Mouse (Mus musculus) lung, postnatal 25 days (tissue): ENCODE measurements around the gene 4930556J24Rik.
"Not testable (repeated sequence)": the region's sequence is repeated elsewhere in the genome, so short reads cannot be mapped to it uniquely, and the experiment has no call there.

Experiments
- DNase-seq: peaks from one replicate; pipeline ENCODE4 v3.0.0; 2022; ENCODE audit warnings: low spot score

4930556J24Rik gene

DNA sequence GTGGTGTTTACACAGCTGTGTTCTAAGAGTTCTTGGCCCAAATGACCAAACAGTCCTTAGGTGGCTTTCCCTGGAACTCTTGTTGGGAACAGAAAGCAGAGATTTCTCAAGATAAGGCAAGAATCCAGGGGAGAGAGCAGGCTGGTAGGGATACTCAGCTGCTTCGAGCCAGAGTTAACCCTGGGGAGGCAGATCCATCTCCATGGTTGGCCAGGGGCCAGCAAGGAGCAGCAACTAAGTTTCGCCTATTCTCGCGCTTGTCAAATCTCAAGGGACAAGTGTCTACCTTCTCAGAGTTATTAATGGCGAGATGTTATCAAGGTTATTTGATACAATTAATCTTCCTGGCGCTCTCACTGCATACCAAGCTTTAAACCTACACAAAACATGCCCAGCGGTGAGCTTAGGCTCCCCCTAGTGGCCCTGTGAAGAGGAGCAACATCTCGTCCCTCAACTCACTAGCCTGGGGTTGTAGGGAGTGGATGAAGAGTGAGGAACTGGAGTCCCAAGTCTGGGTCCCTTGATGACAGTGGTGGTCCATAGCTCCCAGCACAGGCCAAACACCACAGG lies 55.2 kb downstream of the 4930556J24Rik start:
- DNase-seq, result peak; percentile 48

DNA sequence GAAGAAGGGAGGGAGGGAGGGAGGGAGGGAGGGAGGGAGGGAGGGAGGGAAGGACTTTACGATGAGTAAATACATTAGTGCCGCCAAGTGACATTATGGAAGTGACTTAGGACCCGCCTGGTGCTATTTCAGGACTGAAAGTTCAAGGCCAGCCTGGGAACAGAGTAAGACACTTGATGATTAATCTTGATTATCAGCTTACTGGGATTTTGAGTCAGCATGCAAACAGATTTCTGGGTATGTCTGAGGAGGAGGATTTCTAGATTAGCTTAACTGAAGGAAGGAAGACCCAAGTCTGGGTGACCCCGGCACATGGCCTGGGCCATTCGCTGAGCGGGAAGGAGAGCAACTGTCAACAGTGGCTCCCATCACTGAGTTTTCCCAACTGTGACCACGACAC lies 56.1 kb downstream of the 4930556J24Rik start:
- no peak for DNase-seq

DNA sequence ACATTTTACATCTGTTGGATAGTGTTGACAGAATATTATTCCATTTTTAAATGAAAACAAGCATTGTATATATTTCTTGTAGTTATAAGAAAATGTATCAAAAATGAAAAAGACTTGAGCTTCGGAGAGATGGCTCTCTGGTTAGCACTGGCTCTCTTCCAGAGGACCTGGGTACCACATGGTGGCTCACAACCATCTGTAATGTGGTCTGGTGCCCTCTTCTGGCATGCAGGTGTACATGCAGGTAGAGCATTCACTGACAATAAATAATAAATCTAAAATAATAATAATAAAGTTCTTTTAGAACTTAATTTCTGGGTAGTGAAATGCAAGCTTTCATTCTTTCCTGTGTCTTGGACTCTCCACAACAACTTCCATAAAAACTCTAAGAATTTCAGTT lies 57.8 kb downstream of the 4930556J24Rik start:
- no peak for DNase-seq

DNA sequence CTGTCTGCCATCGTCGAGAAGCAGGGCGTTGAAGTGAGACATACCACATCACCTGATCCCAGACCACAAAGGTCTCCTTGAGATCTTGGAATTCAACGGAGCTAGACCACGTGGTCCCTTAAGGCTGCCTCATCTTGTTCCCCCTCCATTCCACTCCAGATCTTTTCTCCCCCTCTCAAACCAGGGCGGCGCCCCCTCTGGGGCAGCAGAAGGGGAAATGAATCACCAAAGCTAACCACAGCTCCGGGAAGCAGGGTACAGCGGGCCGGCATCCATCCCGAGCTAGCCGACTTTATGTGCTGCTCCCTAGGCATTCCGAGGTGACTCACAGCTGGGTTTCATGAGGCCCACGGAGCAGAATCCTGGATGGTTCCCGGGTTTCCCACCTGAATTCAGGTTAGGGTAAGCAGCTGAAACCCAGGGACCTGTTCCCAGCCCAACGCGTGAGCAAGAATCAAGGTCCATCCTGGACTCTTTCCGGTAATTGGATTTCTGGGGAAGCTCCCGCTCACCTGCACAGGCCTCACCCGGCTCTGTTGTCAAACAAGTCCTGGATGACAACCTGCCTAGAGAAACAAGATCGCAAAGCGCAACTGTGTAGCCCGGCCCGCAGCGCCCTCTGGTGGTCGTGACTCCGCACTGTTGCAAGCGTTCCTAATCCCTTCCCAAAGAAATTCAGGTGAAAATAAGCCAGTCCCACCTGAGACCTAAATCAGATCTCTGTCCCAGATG lies 62.3 kb downstream of the 4930556J24Rik start, which contains the start of gene Slc35e4:
Gene Slc35e4 (minus strand): TSS at position 556 of the 732 bp plus-strand sequence.
- peak; percentile 81 for DNase-seq

DNA sequence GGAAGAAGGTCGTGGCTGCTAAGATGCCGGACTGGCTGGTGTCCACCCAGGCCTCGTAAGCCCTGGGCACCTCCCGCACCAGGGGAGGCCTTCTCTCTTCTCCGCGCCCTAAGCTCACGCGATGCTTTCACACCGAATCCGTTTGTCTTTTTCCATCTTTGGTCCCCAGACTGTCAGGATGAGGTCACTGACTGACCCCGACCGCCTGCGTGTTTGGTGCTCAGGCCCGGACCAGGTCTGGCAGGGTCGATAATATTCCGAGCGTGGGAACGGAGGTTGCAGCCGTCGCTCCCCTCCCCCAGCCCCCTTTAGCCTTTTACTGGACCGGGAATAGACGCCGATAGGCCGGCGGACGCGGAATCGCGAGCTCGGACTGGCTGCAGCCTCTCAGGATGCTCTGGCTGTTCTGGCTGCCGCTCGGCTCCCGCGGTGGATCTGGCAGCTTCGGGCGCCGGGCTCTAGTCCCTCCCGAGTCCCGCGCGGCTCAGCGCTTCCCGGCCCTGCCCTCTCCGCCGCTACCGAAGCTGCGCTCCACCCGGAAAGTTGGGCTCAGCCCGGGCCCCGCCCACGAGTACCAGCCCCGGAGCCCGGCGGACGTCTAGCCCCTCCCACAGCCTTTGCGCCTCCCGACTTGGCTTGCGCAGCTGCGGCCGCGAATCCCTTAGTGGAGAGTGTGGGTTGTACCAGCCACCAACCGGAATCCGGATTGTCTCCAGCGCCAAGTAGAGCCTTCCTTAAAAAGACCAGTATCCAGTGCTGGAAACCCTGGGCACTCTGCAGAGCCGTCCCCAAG lies 63.1 kb downstream of the 4930556J24Rik start:
- peak; percentile 96 for DNase-seq

DNA sequence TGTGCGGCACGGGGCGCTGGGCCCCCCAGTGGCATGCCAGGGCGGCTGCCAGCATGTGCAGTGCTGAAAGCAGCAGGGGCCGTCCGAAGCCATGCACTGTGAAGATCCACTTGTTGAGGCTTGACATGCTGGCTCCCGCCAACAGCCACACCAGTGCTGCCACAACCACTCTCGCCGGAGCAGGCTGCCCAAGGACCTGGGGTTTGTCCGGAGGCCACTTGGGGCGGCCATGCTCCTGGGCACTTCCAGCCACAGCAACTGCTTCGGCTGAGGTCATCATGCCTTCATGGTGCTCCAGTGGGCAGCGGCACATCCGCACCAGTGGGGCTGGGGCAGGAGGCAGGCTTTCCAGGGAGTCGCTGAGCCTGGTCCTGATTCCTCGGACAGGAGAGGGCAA lies 63.7 kb downstream of the 4930556J24Rik start:
- peak; percentile 34 for DNase-seq

DNA sequence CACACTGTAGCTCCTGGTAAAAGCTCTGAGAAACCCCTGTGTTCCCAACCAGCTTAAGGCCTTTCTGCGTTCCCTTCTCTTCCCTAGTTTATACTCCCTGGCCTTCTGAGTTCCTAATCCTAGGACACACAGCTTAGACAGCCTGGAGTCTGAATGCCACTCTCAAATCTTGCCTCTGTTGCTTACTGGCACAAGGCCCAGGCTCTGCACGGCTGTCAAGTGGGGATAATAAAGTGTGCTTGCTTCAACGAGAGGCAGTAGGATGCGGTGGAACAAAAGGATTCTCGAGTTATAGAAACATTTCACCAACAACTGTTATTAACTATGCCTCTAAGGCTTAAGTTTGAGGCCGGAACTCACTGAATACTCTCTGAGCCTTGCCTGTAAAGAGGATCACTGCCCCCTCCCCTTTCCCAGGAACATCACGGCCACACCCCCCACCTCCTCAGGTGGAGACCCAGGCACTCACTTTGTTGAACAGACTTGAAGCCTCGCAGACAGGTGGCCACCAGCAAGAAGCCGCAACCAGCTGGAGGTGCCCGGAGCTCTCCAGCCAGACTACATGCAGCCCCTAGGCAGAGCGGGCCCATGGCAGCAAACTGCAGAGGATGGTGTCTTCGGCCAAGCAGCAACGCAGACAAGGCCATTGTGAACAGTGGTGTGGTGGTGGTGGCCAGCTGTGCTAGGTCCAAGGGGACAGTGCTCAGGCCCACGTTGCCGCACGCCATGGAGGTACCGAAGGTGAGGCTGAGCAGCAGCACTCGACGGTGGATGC lies 64.3 kb downstream of the 4930556J24Rik start:
- peak; percentile 22 for DNase-seq

DNA sequence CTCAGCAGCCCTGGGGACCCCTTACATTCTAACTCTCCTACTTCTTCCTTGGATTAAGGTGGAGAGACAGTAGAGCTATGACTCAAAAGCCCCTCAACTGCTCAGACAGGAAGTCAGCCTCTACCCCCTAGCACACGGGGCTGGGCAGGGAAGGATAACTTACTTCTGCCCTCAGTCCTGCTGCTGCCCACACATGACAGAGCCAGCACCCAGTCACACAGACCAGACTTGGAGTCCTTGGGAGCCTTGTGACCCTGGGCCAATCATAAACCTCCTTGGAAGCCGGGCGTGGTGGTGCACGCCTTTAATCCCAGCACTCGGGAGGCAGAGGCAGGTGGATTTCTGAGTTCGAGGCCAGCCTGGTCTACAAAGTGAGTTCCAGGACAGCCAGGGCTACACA lies 65.1 kb downstream of the 4930556J24Rik start:
- not testable (repeated sequence) for DNase-seq

DNA sequence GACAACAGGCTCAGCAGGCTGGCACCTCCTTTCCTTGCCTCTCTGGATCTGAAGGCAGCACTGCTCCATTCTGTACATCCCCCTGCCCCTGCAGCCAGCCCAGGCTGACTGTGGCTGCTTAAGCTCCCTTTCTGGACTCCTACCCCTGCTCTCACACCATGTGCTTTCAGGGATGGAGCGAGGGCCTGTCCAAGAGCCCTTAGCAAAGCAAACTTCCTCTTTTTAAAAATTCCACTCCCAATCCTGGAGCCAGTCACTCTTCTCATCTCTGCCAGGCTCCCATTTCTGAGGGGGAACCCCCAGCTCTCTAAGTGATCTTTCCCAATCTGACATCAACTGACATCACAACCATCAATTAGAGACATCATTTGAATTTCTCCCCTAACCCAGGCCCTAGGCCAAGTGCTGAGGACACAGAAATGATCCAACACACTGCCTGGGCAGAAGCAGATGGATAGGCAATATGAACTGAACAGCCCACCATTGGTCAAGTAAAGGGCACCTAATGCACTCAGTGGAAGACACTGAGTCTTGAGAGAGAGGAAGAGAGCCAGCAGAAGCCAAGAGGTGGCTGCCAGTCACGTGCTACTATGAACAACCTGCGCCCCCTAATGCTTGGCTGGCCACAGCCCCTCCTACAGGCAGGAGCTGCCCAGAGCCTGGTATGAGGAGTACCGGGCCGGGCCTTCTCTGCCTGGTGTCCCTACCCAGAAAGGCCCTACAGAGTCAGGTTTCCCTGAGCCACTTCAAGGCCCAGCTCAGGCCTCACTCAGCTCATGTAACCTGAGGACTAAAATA lies 65.9 kb downstream of the 4930556J24Rik start:
- peak; percentile 55 for DNase-seq

DNA sequence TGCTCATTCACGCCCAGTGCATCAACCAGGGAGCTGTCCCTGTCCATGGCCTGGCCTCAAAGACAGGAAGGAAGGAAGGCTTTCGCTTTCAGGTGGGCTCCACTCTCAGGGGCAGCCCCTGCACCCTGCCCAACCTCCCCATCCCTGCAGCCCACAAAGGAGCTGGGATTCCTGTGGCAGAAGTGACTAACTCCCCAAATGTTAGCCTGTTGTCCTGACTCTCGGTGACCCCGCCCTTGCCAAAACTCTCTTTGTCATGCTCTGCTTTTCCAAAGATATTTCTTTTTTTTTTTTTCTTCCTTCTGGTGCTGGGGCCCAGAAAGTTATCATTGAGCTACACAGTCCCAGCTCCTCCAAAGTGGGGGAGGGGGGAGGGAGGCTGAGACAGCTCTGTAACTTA lies 67.3 kb downstream of the 4930556J24Rik start:
- DNase-seq, result no peak

DNA sequence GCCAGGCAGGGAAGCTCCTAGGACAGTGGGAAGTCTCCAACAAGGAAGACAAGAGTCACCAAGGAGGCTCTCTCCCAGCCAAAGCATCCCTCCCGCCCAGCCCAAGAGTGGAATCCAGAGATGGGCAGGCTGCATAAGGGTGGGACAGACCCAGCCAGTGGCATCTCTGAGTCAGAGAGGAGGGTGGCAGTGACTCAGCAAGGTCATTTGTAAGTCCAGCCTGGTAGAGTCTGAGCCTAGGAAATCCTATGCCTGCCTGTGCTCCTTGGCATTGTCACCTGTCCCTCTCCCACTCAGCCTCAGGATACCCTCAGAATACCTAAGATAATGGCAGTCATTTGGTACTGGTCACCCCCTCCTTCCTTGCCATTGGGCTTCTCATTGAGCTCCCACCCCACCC lies 71.1 kb downstream of the 4930556J24Rik start:
- no peak for DNase-seq

DNA sequence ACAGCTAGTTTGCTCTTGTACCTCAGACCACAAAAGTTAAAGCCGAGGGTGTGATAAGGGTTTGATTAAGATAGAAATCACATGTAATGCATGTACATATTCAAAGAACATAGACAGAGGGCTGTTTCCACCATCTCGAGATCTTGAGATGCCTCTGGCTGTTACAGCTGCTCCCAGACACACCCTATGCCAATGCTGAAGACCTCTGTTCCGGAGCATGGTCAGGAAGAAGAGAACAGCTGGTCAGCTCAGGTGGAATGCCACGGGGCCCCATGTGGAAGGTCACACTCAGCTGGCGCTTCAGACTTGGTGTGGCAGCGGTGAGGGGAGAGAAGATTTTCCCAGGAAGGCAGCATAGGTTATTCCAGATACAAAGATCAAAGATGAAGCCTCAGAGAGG lies 71.9 kb downstream of the 4930556J24Rik start:
- DNase-seq, result no peak

DNA sequence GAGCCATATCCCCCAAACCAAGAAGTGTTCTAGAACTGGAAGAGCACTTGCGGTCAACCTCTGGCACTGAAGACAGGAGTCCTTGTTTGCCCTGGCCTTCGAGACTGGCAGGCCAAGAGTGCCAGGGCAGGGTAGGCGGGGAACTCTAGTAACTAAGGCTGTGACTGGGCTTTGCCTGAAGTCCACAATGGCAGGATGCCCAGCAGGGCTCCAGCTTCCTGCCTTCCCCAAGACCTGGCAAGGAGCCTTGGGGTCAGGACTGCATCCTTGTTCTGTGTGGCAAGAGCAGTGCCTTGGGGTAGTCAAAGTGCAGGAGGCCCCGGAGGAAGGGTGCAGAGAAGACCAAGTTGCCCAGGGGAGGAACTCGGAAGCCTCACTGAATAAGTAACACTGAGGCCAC lies 73.5 kb downstream of the 4930556J24Rik start:
- peak; percentile 93 for DNase-seq

DNA sequence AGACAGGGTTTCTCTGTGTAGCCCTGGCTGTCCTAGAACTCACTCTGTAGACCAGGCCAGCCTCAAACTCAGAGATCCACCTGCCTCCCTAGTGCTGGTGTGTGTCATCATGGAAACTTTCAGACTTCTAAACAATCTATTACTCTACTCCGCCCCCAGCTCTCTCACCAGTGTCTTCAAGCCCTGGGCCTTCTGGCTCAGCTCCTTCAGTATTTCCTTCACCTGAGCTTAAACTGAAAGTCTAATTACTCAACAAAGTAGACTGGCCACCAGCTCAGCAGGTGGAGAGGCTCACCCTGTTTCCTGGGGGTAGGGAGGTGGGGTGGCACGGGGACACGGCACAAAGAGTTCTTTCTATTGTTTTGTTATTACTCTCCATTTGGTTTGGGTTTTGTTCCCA lies 74.1 kb downstream of the 4930556J24Rik start:
- peak; percentile 26 for DNase-seq

DNA sequence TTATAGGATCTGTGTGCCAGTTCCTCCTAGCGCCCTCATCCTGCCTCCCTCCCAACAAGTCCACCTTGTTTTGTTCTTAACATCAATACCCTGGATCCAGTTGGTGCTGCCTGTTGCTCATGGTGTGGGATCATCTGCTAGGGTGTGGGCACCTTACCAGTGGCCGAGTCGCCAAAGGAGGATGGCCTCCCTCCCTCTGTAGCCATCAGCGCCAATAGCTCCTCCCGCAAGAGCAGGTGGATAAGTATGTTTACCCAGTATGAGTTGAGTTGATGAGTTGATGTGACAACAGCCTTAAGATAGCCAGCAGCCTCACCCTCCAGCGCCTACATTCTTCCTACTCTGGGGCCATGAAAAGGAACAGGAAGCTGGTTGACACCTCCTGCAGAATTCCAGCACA lies 76.3 kb downstream of the 4930556J24Rik start:
- DNase-seq, result no peak

DNA sequence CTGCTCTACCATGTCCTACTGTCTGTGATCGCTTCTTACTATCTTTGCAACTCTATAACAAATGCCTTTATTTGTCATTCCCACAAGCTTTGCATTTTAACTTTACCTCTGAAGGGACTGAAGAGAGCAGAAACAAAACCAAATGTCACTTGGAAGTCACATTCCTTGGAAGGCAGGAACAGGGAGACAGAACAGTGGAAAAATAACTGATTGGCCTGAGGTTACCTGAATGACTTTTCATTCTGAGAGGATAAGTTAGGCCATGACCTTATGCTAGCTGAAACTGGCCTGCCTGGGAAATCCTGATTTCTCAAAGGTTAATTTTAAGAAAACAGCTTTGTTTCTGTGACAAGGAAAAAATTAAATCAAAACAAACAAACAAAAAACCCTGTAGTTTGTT lies 80.6 kb downstream of the 4930556J24Rik start:
- no peak for DNase-seq

DNA sequence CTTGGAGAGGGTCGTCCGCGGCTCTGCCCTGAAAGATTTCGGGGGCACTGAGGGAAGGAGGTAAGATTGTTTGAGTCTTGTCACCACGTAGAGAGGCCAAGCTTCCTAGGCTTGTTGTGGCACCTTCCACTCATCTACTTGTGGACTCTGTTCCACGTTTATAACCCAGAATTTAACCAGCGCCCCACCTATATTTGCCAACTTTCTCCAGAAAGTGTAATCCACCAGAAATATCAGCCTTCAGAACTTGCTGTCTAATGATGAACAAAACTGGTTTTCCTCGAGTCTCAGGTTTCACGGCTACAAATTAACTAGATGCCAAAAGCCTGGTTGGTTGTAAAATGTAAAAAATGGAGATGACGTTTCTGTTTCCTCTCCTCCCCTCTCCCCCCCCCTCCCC lies 81.1 kb downstream of the 4930556J24Rik start:
- no peak for DNase-seq

DNA sequence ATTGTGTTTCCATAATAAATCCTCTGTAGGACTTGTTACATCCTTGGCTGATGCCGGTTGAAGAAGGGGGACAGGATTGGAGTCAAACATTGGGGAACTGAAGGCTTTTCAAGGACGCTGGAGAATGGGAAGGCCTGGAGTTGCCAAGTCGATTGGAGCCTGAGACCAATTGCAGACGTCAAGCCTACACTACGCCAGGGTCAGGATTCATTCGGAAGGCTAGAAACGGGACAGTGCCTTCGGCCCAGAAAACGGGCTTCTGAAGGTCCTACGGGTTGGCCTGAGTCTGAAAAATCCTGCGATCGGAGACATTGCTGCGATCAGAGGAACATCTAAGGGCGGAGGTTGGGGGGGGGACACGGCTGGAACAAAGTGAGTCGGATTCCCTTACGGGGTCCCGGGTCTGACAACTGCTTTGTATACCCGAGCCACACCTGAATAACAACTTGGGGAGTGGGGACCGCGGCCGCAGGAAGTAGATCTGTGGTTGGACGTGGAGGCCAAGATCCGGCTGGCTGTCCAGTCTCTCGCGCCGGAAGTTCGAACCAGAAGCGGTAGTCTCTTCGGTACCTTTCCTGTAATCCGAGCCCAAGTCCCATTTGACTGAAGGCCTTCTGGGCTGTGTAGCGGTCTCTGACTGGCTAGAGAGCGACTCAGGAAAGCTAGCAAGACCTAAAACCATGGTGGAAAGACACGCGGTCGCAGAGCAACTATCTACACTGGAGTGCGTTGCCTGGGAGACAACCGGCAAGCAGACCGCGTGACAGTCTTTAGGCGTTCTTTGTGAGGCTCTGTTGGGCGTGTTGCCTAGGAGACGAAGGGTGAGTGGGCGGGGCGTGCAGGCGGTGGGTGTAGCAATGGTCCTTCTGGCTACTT lies 81.9 kb downstream of the 4930556J24Rik start, which contains the start of the genes 4921536K21Rik and Dusp18:
Gene 4921536K21Rik (minus strand): TSS at position 693 of the 876 bp plus-strand sequence.
Gene Dusp18 (plus strand): TSS at position 835 of the 876 bp plus-strand sequence.
- DNase-seq, result peak; percentile 96

DNA sequence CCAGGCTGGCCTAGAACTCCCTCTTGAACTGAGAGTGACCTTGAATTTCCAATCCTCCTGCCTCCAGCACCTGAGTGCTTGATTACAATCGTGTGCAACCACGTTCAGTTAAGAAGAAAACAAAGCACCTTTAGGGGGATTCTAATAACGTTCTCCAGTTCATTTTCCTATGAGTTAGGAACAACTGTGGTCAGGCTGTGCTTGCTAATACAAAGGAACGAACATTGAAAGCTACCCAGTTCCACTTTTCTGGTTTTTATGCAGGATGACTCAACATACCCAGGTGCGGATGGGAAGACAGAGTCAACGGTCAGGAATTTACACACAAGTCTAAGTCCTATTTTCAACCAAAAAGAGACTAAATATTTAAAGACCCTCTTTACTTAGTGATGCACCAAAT lies 82.6 kb downstream of the 4930556J24Rik start:
- DNase-seq, result no peak
